Mouse (Mus musculus): ENCODE data around the gene Tfam.

Gene Tfam

DNA sequence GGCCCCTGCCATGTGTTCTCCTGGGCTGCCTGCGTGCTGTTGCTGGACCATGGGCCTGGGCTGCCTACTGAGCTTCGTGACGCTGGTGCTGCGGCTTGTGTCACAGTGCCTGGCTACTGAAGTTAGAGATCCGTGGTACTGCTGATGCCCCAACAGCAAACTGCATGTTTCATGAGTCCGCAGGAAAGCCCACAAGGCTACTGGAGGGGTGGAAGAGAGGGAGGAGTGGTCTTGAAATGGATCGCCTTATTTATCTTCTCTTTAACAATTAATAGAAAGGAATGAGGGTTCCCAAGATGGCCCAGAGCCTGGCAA, at the start of gene Tfam:
Gene Tfam (minus strand): TSS at position 41 of the 315 bp plus-strand sequence.
- CTCF ChIA-PET: no interaction called here

GRCm38 (mm10) chr10:71285126-71285580, 47.1 kb upstream of the Tfam start, which contains the start of gene Ube2d1:
Gene Ube2d1, minus strand, starts transcription at chr10:71285262.
- CTCF ChIA-PET: no interaction called here

- CTCF ChIA-PET: no interaction called here
Observed at GRCm38 (mm10) chr10:71284511-71285125, 46.5 kb upstream of the Tfam start.

DNA sequence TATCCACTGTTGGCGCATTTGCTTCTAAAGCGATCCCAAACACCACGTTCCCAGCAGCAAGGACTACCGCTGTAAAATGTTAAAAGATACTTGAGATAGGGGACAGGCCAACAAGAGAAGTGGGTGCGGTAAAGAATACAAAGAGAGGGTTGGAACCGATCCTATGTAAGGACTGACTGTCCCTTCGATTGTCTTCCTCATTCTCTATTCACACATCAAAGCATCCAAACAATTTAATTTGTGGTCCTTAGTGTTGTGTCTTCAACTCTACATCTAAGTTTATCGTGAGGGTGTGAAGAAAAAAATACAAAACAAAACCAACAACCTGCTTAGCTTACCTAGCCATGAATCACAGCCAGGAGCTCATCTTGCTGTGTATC, 46.0 kb upstream of the Tfam start:
- CTCF ChIA-PET: no interaction called here

- CTCF ChIA-PET: no interaction called here
Observed at GRCm38 (mm10) chr10:71273008-71273739, 35.1 kb upstream of the Tfam start.

- CTCF ChIA-PET: interaction anchor here (0.5 kb wide), 1 partner anchor 35 kb away, joined by 3 read pairs; no protein-coding TSS in a partner anchor
Observed at GRCm38 (mm10) chr10:71267973-71268372, 29.9 kb upstream of the Tfam start.

GRCm38 (mm10) chr10:71267511-71267910, 29.4 kb upstream of the Tfam start:
- CTCF ChIA-PET: no interaction called here

DNA sequence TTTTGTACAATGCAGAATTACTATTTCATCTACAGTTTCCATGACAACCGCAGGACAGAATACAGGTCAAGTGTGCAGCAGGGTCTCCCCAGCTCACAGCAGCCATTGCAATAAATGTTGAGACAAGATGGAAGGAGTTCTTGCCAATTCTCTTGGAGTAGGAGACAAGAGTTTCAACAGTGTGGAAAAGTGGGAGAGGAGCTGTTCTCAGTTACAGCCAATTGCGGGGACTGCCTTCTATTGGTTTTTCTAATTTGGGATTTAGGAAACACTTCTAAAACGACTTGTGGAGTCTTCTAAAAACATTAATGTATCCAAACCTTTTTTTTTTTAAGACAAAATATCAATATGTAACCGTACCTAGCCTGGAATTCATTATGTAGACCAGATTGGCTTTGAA, 27.0 kb upstream of the Tfam start:
- CTCF ChIA-PET: no interaction called here

DNA sequence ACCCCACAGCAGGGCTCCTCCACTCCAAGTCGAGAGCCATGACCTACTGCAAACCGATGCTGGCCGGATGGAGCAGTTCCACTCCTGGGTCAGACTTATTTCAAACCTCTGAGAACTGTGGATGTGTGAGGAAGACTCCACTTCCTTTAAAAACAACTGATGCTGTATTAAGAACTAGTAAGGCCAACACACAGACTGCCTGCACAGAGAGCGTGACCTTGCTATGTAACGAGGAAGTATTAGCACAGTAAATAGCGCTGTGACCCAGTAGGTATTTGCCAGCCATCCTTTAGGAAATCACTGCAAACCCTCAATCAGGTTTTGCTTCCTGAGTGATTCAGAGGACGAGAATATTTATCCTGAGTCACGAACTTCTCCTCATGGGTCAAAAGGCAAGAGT, 23.6 kb upstream of the Tfam start:
- CTCF ChIA-PET: no interaction called here

- CTCF ChIA-PET: interaction anchor here (0.8 kb wide), 1 partner anchor 12 kb away, joined by 3 read pairs; no protein-coding TSS in a partner anchor
Observed at GRCm38 (mm10) chr10:71258943-71259342, 20.9 kb upstream of the Tfam start.

GRCm38 (mm10) chr10:71258516-71258915, 20.4 kb upstream of the Tfam start:
- CTCF ChIA-PET: interaction anchor here (0.6 to 0.8 kb wide), 2 partner anchors 12 to 25 kb away, joined by 3 read pairs; no protein-coding TSS in a partner anchor

GRCm38 (mm10) chr10:71253147-71253546, 15.1 kb upstream of the Tfam start:
- CTCF ChIA-PET: no interaction called here

DNA sequence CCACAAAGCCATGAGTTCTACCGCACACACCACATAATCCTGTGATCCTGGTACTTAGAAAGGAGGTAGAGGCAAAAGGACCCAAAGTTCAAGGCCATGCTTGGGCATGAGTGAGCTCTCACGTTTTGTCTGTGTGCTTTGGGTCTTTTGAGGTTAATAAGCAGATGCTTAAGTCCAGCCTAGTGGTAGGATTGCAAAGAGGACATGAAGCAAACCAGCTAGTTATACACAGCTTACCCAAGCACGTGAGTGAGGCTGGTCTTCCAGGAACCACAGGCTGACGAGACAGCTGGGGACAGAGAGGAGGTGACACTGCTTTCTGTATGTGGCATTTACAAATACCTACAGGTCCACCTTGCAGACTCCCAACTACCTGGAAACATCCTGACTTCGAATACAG, 14.3 kb upstream of the Tfam start:
- CTCF ChIA-PET: no interaction called here

DNA sequence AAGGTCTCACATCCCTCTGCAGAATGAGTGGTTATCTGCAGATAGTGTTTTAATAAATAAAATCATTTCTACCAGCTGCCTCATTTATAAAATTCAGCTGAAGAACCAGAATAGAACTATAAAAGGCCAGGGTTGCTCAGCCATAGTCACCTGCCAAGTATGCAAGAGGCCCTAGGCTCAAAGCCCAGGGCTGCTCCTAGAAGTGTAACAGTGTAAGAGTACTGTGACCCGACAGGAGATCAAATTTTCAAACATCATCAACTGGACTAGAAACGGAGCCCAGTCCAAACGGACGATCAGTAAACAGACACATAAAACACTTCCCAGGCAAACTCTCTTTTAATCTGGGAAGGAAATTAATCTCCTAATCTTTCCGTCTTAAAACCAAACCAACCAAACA, 13.8 kb upstream of the Tfam start:
- CTCF ChIA-PET: no interaction called here

DNA sequence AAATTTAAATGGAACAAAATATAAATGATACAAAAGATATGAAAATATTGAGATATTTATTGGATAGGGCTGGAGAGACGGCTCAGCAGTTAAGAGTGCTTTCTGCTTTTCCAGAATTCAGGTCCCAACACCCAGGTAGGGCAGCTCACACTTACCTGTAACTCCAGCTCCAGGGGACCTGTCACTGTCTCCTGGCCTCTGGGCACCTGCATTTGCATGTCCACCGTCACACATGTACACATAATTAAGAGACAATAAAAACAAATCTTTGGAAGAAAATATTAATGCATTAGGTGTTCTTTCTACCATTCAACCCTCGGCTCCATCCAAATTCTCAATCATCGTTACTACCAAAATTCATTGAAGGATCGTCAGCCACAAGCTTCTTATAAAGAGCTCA, 13.2 kb upstream of the Tfam start:
- CTCF ChIA-PET: no interaction called here

DNA sequence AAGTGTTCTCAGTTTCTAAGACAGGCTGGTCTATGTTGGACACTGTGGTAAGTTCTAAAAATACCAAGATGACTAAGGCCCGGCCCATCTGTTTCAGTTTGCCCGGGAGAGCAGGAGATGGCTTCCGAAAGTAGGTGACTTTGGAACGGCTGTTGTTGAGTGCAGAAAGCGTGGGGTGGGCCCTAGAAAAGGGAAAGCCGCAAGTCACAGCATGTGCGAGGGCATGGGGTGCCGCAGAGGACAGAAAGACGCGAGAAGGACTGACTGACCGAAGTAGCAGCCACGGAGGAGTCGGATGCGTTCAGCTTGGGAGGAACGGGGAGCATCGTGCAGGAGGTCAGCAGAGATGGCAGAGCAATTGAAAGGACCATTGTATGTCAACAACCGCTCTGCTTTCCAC, 12.4 kb upstream of the Tfam start:
- CTCF ChIA-PET: no interaction called here

DNA sequence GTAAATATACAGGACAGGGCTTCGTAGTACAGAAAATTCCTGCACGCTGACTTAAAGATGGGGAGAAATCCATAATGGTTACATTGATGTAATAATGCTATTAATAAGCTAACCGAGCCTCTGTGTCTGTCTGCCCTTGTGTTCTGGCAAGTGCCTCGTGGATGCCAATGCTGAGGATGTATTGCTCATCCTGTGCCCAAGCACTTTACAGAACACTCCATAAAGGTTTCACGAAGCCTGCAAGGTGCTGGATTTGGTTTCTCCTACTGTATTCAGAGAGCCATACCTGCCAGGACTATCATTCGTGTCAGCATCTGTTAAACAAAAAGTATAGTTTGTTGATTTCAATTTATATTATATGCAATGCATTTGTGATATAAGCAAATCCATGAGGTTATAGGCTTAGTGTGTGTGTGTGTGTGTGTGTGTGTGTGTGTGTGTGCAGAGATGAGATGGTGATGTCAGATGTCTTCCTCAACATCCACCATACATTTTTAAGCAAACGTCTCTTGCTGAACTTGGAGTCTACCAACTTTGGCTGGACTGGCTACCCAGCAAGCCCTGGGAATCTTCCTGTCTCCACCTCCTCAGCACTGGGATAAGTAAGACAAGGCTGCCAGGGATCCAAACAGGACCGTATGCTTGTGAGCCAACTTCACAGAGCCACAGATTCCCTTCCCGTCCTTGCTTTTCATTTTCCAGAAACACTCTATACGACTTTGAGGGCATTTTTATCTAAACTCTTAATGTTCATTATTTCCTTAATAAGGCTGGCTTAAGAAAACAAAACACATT, 11.2 kb upstream of the Tfam start:
- CTCF ChIA-PET: no interaction called here

DNA sequence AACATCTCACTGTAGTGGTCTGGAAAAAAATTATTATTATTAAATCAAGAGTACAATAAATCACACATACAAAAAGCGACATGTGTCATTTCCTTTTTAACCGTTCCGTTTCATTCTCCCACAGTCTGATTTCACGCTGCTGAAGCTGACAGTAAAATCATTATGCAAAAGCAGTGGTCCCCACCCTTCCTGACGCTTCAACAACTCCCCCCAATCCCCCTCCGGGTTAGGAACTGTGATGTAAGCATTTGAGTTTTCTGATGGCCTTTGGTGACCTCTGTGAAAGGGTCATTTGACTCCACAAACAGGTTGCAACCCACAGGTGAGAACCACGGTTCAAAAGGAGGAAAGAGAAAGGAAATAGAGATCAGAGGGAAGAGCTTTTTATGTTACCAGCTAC, 8.9 kb upstream of the Tfam start:
- CTCF ChIA-PET: interaction anchor here (1.0 kb wide), 2 partner anchors 12 to 22 kb away, joined by 3 read pairs; no protein-coding TSS in a partner anchor

GRCm38 (mm10) chr10:71239479-71240120, 1.5 kb upstream of the Tfam start:
- CTCF ChIA-PET: no interaction called here

DNA sequence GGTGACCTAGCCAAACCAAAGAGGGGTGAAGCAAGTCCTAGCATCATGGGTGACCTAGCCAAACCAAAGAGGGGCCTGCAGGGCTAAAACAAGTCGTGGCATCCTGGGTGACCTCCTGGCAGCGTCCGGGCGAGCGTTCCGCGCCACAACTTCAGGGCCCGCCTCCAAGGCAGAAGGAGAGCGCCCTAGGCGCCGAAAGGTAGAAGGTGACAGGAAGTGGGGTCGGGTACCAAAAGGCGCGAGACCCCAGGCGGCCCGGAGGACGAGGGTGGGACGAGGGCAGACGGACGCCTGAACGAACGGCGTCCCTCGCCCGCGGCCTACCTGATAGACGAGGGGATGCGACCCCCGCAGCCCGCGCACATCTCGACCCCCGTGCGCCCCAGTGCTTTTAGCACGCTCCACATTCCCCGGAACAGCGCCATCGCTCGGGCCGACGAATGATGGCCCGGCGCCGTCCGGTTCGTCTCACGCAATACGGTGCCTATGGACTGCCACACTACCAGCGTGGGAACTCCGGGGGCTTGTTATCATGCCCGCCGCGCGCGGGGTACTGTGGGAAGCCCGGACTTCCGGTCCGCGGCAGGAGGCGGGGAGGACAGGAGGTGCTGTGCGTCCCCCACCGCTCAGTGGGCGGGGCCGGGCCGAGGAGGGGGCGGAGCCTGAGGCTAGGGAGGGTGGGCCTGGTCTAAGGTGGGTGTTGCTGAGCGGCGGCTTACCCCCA, 402 bp downstream of the Tfam start:
- CTCF ChIA-PET: no interaction called here

- CTCF ChIA-PET: no interaction called here
Observed at GRCm38 (mm10) chr10:71234071-71234470, 4.0 kb downstream of the Tfam start.

DNA sequence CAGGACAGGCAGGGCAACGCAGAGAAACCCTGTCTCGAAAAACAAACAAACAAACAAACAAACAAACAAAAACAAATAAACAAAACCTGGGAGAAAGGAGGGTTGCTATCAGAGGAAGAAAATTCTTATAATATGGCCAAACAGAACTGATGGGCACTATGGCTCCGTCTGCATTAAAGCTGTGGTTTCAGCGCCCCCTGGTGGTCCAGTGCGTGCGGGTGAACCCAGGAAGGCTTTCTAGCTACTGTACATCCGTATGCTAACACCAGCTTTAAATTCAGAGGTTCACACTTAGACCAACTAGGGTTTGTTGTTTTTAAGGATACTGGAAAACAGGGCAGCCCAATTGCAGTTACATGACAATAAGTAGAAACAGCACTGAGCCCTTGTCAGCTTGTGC, 12.2 kb downstream of the Tfam start:
- CTCF ChIA-PET: interaction anchor here (0.7 to 0.8 kb wide), 3 partner anchors 10 to 1346 kb away, joined by 3 to 5 read pairs (median 3); no protein-coding TSS in a partner anchor
